Mouse (Mus musculus) liver, embryonic 12.5 days (tissue): ENCODE data around the gene Fam222a. TPM values are rescaled to one million over a fixed set of nuclear protein-coding genes. Genes with fewer than 3 reads are reported as not detected.
A peak's percentile ranks its signal among the peaks of the same experiment; 100 is the strongest.

Experiments
- ATAC-seq: fragments of 200-750 bp; cut with Nextera tagmentation; 2 replicates; pipeline ENCODE4 v1.8.0; 2017; ENCODE audit warnings: moderate number of reproducible peaks, mild to moderate bottlenecking, moderate library complexity
- H3K27ac ChIP-seq: fragments of 300-500 bp; sonication (generic); 2 replicates; pipeline ENCODE4 v1.5.1; 2016; ENCODE audit warnings: mild to moderate bottlenecking
- H3K27me3 ChIP-seq: fragments of 300-500 bp; sonication (generic); replicated peaks from 2 replicates; pipeline ENCODE4 v1.6.1; 2016; ENCODE audit warnings: mild to moderate bottlenecking, moderate library complexity
- H3K36me3 ChIP-seq: fragments of 300-500 bp; sonication (generic); 2 replicates; pipeline ENCODE4 v1.6.1; 2016; ENCODE audit warnings: mild to moderate bottlenecking, moderate library complexity
- H3K4me1 ChIP-seq: fragments of 300-500 bp; sonication (generic); 2 replicates; pipeline ENCODE4 v1.6.1; 2016
- H3K4me2 ChIP-seq: fragments of 300-500 bp; sonication (generic); 2 replicates; pipeline ENCODE4 v1.6.1; 2016; ENCODE audit warnings: mild to moderate bottlenecking, moderate library complexity
- H3K4me3 ChIP-seq: fragments of 300-500 bp; sonication (generic); 2 replicates; pipeline ENCODE4 v1.5.1; 2016; ENCODE audit warnings: mild to moderate bottlenecking, moderate library complexity
- H3K9ac ChIP-seq: fragments of 300-500 bp; sonication (generic); 2 replicates; pipeline ENCODE4 v1.6.1; 2016; ENCODE audit warnings: mild to moderate bottlenecking, moderate library complexity
- H3K9me3 ChIP-seq: fragments of 300-500 bp; sonication (generic); replicated peaks from 2 replicates; pipeline ENCODE4 v1.6.1; 2016; ENCODE audit warnings: mild to moderate bottlenecking, moderate library complexity
- WGBS: fragments of 180-500 bp; shearing (Covaris S2); methylation state at CpG from one replicate; pipeline ENCODE4 v1.1.7; 2016; ENCODE audit not compliant: insufficient replicate concordance; 5-methylcytosine and 5-hydroxymethylcytosine counted together
- polyA plus RNA-seq: library from polyadenylated mRNA; unstranded; fragments of >200 nt; fragmentation: Nextera tagmentation; extraction: Ambion mirVana; gene quantifications from 2 replicates; pipeline ENCODE4 v1.2.1, GENCODE M21; 2016

Gene Fam222a
- polyA plus RNA-seq, 1 experiment from 2014 or later: 1.4 TPM

DNA sequence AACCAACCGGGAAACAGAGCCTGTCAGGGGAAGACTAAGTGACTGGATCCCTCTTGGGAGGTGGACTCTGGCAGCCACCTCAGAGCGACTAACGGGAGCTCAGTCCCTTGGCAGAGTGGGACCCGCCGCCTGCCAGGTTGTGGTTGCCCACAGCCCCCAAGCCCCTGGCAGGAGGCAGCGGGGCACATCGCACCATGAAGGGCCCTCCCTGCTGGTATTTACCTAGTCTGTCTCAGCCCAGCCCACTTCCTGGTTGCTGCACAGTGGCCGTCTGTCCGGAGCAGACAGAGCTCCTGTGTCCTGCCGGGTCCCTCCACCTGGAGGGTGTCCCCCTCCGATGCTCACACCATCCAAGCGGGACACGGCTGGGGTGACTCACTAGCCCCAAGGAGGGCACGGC, 83.2 kb downstream of the Fam222a start:
- peaks cover 50% of the 10 kb centered on the region for H3K27me3 ChIP-seq
- H3K9me3 ChIP-seq: no peaks in the 10 kb centered on the region
- no peak overlapping the region for H3K4me2 ChIP-seq
- H3K9ac ChIP-seq: no peak overlapping the region
- H3K36me3 ChIP-seq: no peaks in the 10 kb centered on the region
- no peak overlapping the region for H3K4me3 ChIP-seq
- WGBS: 50% methylated on average over 14 of the region's 14 CpGs
- no peak for ATAC-seq
- no peak overlapping the region for H3K27ac ChIP-seq
- peaks cover 51% of the 10 kb centered on the region for H3K4me1 ChIP-seq

DNA sequence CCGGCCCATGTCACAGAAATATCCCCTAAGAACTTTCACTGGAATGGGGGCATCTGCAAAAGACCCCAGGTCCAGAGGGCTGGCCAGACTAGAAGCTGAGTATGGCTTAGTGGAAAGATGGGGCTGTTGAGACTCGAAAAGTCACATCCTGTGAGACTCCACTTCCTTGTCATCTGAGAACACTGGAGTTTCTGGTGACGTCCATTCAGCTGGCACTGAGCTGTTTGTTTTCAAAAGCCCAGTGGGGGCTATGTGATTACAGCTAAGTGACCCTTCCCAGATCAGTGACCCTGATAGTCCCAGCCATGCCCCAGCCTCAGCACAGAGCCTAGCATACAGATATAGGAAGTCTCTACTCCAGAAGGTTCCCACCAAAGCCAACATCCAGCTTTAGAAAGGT, 83.6 kb downstream of the Fam222a start:
- H3K27ac ChIP-seq: no peak overlapping the region
- H3K36me3 ChIP-seq: no peaks in the 10 kb centered on the region
- H3K9me3 ChIP-seq: no peaks in the 10 kb centered on the region
- WGBS: 45% methylated on average over 3 of the region's 3 CpGs
- ATAC-seq: no peak
- peaks cover 55% of the 10 kb centered on the region for H3K27me3 ChIP-seq
- H3K4me2 ChIP-seq: no peak overlapping the region
- H3K4me3 ChIP-seq: no peak overlapping the region
- H3K9ac ChIP-seq: no peak overlapping the region
- peaks cover 48% of the 10 kb centered on the region for H3K4me1 ChIP-seq

DNA sequence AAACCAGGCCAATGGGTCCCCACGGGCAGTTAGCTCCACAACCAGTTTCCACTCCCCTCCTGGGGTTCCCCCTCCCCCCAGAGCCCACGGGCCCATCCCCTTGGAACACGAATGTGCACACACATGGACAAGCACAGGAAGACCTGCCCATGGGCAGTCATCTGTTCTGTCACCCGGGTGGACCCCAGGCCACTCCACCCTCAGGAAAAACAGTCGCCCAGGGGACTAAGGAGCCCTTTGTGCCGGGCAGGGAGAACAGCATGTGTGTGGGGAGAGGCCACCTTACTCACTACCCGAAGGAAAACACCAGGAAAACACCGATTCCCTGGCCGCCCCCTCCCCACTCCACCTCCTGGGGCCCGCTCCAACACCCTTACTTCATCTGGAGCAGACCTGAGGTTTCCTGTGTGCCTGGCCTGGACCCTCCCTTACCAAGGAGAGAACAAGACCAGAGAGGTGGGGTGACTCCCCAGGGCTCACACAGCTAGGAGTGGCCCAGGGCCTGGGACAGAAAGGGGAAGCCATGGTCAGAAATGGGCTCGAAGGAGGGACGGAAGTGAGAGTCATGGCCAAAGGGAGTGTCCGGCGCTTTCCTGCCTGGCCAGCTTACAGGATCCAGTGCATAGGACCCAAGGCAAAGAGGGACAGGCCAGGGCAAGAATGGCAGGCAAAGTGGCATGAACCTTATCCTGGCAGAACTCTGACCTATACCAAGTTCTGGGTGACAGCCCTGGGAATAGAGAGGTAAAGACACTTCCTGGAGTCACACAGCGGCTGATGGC, 86.0 kb downstream of the Fam222a start:
- ATAC-seq: no peak

DNA sequence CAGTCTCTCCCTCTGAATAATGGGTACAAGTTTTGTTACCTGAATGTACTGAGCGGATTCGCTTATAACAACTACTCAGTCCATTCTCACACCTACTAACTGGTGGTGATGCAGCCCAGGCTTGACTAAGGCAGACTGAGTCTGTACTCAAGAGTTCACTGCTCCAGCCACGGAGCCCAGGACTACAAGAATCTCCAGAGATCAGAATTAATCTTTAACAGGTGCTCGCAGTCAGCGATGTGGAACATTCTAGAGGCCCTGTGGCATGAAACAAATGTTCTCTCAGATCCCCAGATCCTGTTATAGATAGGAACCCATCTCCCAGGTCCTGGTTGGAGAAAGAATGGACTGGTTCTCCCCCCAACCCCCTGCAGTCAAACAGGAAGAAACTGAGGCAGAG, 87.9 kb downstream of the Fam222a start:
- Histone ChIP-seq H3K9ac (no peak overlapping the region), H3K4me1 (peaks cover 17% of the 10 kb centered on the region), H3K27me3 (peaks cover 88% of the 10 kb centered on the region), H3K4me3 (no peak overlapping the region), H3K36me3 (no peaks in the 10 kb centered on the region), H3K27ac (no peak overlapping the region), H3K4me2 (no peak overlapping the region), H3K9me3 (no peaks in the 10 kb centered on the region)
- WGBS: 73% methylated on average over 5 of the region's 5 CpGs
- no peak for ATAC-seq

More for the DNA sequence above, 86.0 kb downstream of the Fam222a start:
- Histone ChIP-seq H3K27me3 (peaks cover 78% of the 10 kb centered on the region), H3K9ac (no peak overlapping the region), H3K27ac (no peak overlapping the region), H3K4me2 (no peak overlapping the region), H3K4me3 (no peak overlapping the region), H3K9me3 (no peaks in the 10 kb centered on the region), H3K4me1 (peaks cover 31% of the 10 kb centered on the region), H3K36me3 (no peaks in the 10 kb centered on the region)
- 52% methylated on average over 13 of the region's 15 CpGs for WGBS

DNA sequence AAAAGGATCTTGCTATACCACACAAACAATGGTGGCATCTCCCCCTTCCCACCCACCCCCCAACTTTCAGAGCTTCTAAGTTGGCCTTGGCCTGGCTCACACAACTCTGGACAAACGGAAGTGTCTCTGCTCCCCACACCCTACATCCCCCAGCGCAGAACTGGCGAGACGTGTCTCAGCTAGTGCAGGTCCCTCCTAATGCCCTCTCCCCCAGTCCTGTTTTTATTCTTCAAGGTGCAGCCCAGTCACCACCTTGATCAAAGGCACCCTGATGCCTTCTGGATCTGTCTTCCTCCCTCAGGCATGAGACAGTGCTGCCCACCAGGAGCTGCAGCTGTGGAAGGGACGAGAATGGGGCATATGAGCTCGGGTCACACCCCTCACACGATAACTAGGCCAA, 88.5 kb downstream of the Fam222a start:
- 71% methylated on average over 7 of the region's 7 CpGs for WGBS

DNA sequence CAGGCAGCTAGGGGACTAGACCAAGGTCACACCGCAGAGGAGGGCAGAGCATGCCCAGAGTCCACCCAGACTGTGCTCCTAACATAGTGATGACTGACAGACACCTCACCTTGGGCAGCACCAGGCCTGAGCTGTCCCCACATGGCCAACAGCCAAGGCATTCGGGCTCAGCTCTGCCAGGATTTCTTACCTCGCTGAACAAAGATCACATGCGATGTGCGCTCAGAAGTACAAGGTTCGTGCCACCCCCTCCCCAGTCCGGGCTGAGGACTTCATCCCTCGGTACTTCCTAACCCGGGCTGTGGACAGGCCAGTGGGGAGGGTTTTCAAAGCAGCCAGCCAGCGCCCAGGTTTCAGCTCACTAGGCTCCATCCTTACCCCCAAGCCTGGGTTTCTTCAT, 89.6 kb downstream of the Fam222a start:
- peaks cover 6% of the 10 kb centered on the region; the same call in 1 of the 2 replicates for H3K4me1 ChIP-seq
- H3K27me3 ChIP-seq: peaks cover 90% of the 10 kb centered on the region
- no peak for ATAC-seq
- 29% methylated on average over 10 of the region's 10 CpGs for WGBS
- no peak overlapping the region for H3K9ac ChIP-seq
- H3K4me3 ChIP-seq: peak overlapping the region; percentile 47
- H3K27ac ChIP-seq: no peak overlapping the region
- no peaks in the 10 kb centered on the region for H3K9me3 ChIP-seq
- no peaks in the 10 kb centered on the region for H3K36me3 ChIP-seq
- H3K4me2 ChIP-seq: peak overlapping the region; percentile 69

More for the DNA sequence above, 88.5 kb downstream of the Fam222a start:
- Histone ChIP-seq H3K27ac (no peak overlapping the region), H3K4me1 (peaks cover 11% of the 10 kb centered on the region), H3K4me2 (no peak overlapping the region), H3K9me3 (no peaks in the 10 kb centered on the region), H3K4me3 (no peak overlapping the region), H3K27me3 (peaks cover 91% of the 10 kb centered on the region), H3K36me3 (no peaks in the 10 kb centered on the region), H3K9ac (no peak overlapping the region)
- no peak for ATAC-seq

DNA sequence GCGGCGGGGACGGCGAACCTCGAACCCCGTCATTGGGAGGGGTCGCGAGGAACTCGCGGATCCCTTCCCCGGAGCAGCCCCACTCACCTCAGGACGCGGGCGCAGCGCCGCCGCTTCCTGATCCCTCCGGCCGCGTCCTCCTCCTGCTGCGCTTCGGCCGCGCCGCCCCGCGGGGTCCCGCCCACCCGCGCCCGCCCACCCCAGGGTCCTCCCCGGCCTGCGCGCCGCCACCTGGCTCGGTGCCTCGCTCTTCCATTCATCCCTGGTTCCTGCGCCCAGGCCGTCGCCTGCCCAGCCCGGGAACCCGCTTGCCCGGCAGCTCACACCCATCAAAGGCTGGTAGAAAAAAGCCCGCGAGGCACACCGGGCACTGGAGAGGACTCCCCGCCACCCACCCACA, 90.4 kb downstream of the Fam222a start, which contains the start of gene Trpv4:
Gene Trpv4 (minus strand): TSS at position 167 of the 400 bp plus-strand sequence.
- Histone ChIP-seq H3K27ac (no peak within 1 kb of the TSS), H3K4me3 (peak within 1 kb of the TSS; percentile 47), H3K27me3 (peaks cover 82% of the 10 kb centered on the region), H3K4me1 (peaks cover 6% of the 10 kb centered on the region; the same call in 1 of the 2 replicates), H3K9me3 (no peaks in the 10 kb centered on the region), H3K4me2 (peak within 1 kb of the TSS; percentile 69), H3K9ac (0 out of 2 replicates have a peak within 1 kb of the TSS, but pooled peaks have one; percentile 17), H3K36me3 (no peaks in the 10 kb centered on the region)
- 4% methylated on average over 47 of the region's 47 CpGs for WGBS
- ATAC-seq: no peak

DNA sequence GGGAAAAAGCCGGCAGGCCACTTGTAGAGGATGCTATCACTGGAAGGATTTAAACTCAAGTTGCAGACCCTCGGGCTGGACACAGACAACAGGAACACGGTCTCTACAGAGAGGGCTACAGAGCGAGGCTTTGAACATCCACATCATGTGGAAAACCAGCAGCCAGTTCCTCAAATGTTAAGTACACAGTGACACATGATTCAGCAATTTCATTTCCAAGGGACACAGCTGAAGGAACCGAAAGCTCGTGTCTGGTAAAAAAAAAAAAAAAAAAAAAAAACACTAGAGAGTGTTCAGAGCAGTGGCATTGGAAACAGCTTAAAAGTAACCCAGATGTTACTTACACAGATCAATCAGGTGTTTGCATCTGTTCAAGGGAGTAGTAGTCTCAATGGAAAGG, 93.2 kb downstream of the Fam222a start:
- ATAC-seq: no peak
- Histone ChIP-seq H3K27me3 (peaks cover 57% of the 10 kb centered on the region), H3K4me3 (no peak overlapping the region), H3K27ac (no peak overlapping the region), H3K9ac (no peak overlapping the region), H3K9me3 (no peaks in the 10 kb centered on the region), H3K4me1 (peaks cover 6% of the 10 kb centered on the region; the same call in 1 of the 2 replicates), H3K36me3 (no peaks in the 10 kb centered on the region), H3K4me2 (no peak overlapping the region)
- WGBS: 32% methylated on average over 6 of the region's 6 CpGs

Other genes starting within 250 kb of the Fam222a start
- gene Kctd10, start 187.5 kb upstream of the Fam222a start, polyA plus RNA-seq: 35.5 and 36.2 TPM in 2 replicates
- gene Ube3b, start 187.4 kb upstream of the Fam222a start, polyA plus RNA-seq: 25.0 and 26.5 TPM in 2 replicates
- gene Mmab, start 124.0 kb upstream of the Fam222a start, polyA plus RNA-seq: 17.7 and 17.9 TPM in 2 replicates
- 34.6 and 35.2 TPM in 2 replicates for gene Mvk, start 123.7 kb upstream of the Fam222a start, polyA plus RNA-seq
- 0.19 and 0.29 TPM in 2 replicates for gene Trpv4, start 90.4 kb downstream of the Fam222a start, polyA plus RNA-seq
- 41.9 and 44.0 TPM in 2 replicates for gene Gltp, start 123.0 kb downstream of the Fam222a start, polyA plus RNA-seq
- 6.2 and 7.5 TPM in 2 replicates for gene Tchp, start 139.7 kb downstream of the Fam222a start, polyA plus RNA-seq
- 85.2 and 87.5 TPM in 2 replicates for gene Ankrd13a, start 206.7 kb downstream of the Fam222a start, polyA plus RNA-seq
- 28.1 and 28.3 TPM in 2 replicates for gene Git2, start 207.5 kb downstream of the Fam222a start, polyA plus RNA-seq